In the genomic region with DNA sequence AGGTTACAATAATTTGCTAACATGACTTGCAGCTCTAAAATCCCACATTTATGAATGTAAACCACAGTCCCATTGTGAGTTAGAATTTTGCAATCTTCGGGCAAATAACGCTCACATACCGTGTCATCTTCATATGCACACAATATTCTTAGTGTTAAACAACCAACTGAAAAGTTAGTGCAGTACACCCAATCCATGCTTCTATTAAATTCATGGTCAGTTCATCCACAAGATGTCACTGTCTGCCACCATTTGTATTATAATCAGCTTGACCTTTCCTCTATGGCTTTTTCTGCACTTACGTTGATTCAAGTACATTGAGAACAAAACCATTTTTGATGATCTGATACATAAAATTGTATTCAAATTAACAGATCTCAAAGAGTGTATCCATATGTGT, we compare ENCODE assay signal across 11 mouse cellular contexts.
DNase-seq lines count a peak whose midpoint lies in the region; ATAC-seq lines count a peak whose summit lies in the region.
"Had no signal": no experiment of that assay in that cellular context is flagged by ENCODE, and none has a peak within 500 bp of the region (broad histone marks: within the 10 kb centered on the region; RNA-seq: fewer than 3 reads in every experiment).

No protein-coding gene starts in this region.

- DNase-seq in CD4-positive, CD25-positive, alpha-beta regulatory T cell, adult 2 months (ENCODE audit: low read depth, low spot score) = peak; percentile 6
- DNase-seq in kidney, postnatal 14 days = peak; percentile 2
- peak; percentile 37 for DNase-seq in A20 (ENCODE audit: low read depth, low spot score)
- DNase-seq in embryo, embryonic 10.5 days (ENCODE audit: low spot score) = peak; percentile 59
- no peak for DNase-seq in heart, postnatal 36 days
- no peak for DNase-seq in gastrocnemius, postnatal 36 days
- DNase-seq: gastrocnemius, postnatal 14 days had no signal

- no peak overlapping the region for H3K27ac ChIP-seq in kidney, embryonic 14.5 days (ENCODE audit: low read depth, low read length)
- H3K27ac ChIP-seq: limb, embryonic 13.5 days; midbrain, embryonic 15.5 days had no signal

- H3K4me1 ChIP-seq in kidney, embryonic 14.5 days (ENCODE audit: control insufficient read depth, insufficient read depth, low read length) = no peaks in the 10 kb centered on the region
- H3K4me1 ChIP-seq: limb, embryonic 13.5 days had no signal

- H3K27me3 ChIP-seq in kidney, embryonic 14.5 days (ENCODE audit: control insufficient read depth, insufficient read depth, low read length) = no peaks in the 10 kb centered on the region
- H3K27me3 ChIP-seq: midbrain, embryonic 15.5 days had no signal

- ATAC-seq in CD4-positive, CD25-positive, alpha-beta regulatory T cell, adult 4 months = no peak
- ATAC-seq in kidney, embryonic 14.5 days (ENCODE audit: low FRiP score, low TSS enrichment) = no peak
- ATAC-seq: midbrain, embryonic 15.5 days had no signal

- H3K9ac ChIP-seq in kidney, embryonic 14.5 days (ENCODE audit: low read depth, low read length) = no peak overlapping the region
- H3K9ac ChIP-seq: limb, embryonic 13.5 days; midbrain, embryonic 15.5 days had no signal

- 66% methylated on average over 4 of the region's 4 CpGs for WGBS in kidney, embryonic 14.5 days

- intact Hi-C loops in heart, postnatal 36 days (cut with DNase I) = loop anchor here (2.0 to 10.0 kb wide), 2 partner anchors 1209 to 1613 kb away; partner anchors contain the start of genes 4930412O13Rik and 9230102O04Rik
- intact Hi-C loops in gastrocnemius, postnatal 36 days (cut with DNase I) = loop anchor here (10.0 kb wide), 1 partner anchor 1209 kb away; the partner anchor contains the start of genes 4930412O13Rik and 9230102O04Rik

- no peaks in the 10 kb centered on the region for H3K9me3 ChIP-seq in kidney, embryonic 14.5 days (ENCODE audit: control insufficient read depth, low read length)
- H3K9me3 ChIP-seq: limb, embryonic 13.5 days; midbrain, embryonic 15.5 days had no signal

- H3K4me3 ChIP-seq in kidney, embryonic 14.5 days (ENCODE audit: low read length) = no peak overlapping the region
- H3K4me3 ChIP-seq: limb, embryonic 13.5 days; midbrain, embryonic 15.5 days had no signal

- H3K36me3 ChIP-seq in kidney, embryonic 14.5 days (ENCODE audit: control insufficient read depth, insufficient read depth, low read length) = no peaks in the 10 kb centered on the region
- H3K36me3 ChIP-seq: limb, embryonic 13.5 days; midbrain, embryonic 15.5 days had no signal

- no peak overlapping the region for H3K4me2 ChIP-seq in kidney, embryonic 14.5 days (replicated peaks; ENCODE audit: low read depth, low read length)
- H3K4me2 ChIP-seq: limb, embryonic 13.5 days; midbrain, embryonic 15.5 days had no signal

Comparison
In these comparisons a context has a peak if more than half of its experiments do, and no peak if none do; other contexts are left out.
1. DNase-seq: peak in CD4-positive, CD25-positive, alpha-beta regulatory T cell, adult 2 months (single experiment), kidney, postnatal 14 days (single experiment), A20 (single experiment) and embryo, embryonic 10.5 days (single experiment); none in heart, postnatal 36 days (0 of 2) and gastrocnemius, postnatal 36 days (0 of 2).